Mouse (Mus musculus) small intestine, adult 2 months (tissue): Measurements from ENCODE around the gene Tmem263.

Experiments
- CTCF ChIP-seq: fragments of 200-500 bp; IDR thresholded peaks from 2 replicates; pipeline ENCODE4 v1.5.1; 2012; ENCODE audit warnings: low read depth, mild to moderate bottlenecking, control low read depth, inconsistent platforms, low read length, moderate library complexity, mixed read lengths; ENCODE audit not compliant: insufficient replicate concordance, insufficient read length; ENCODE audit errors: extremely low read depth
- POLR2A ChIP-seq: fragments of 200-500 bp; IDR thresholded peaks from 2 replicates; pipeline ENCODE4 v1.6.1; 2012; ENCODE audit warnings: low read depth, mild to moderate bottlenecking, control low read depth, inconsistent platforms, low read length, moderate library complexity

DNA sequence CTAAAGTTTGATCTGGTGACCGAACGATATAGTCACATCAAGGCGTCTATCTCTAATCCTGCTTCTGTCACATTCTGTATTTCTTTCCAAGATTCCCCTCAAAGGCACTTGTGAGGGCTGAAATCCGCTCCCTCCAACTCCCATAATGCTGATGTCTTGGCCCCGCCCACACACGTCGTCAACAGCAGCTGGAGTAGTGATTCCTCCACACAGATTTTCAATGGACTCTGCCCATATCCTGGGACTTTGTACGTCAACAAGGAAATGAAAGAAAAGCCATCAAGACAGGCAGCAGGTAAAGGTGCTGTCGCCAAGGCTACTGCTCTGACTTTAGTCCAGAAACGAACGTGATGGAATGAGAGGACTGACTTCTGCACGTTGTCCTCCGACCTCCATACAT is 22.8 kb downstream of the Tmem263 start:
- no peak for TF ChIP-seq CTCF
- no peak for TF ChIP-seq POLR2A
